Mouse (Mus musculus) MEL (cell line): ENCODE measurements around the gene Slc23a2.

Source experiments
- CTCF ChIP-seq, 3 experiments: IDR thresholded peaks in 2 of 3; conservative IDR thresholded peaks in 1 of 3; 2 replicates each; pipeline ENCODE4 v1.5.1; 2011 to 2012; ENCODE audit warnings: low read length in 3 of 3, low read depth in 2 of 3, mild to moderate bottlenecking in 2 of 3, improper control_type of control experiment in 1 of 3, inconsistent platforms in 1 of 3, mixed read lengths in 1 of 3, moderate library complexity in 1 of 3; ENCODE audit not compliant: control insufficient read depth in 1 of 3, insufficient read depth in 1 of 3, poor library complexity in 1 of 3, severe bottlenecking in 1 of 3
- ELF1 ChIP-seq: IDR thresholded peaks from 2 replicates; pipeline ENCODE4 v1.6.1; 2014; ENCODE audit warnings: low read depth, mild to moderate bottlenecking, inconsistent platforms, low read length, improper control_type of control experiment, moderate library complexity
- POLR2A ChIP-seq, 2 experiments: IDR thresholded peaks; 2 replicates each; pipeline ENCODE4 v1.6.1; 2011 to 2012; ENCODE audit warnings: low read length in 2 of 2, mild to moderate bottlenecking in 2 of 2, control low read depth in 1 of 2, improper control_type of control experiment in 1 of 2, low read depth in 1 of 2, moderate library complexity in 1 of 2; ENCODE audit not compliant: control insufficient read depth in 1 of 2, insufficient read depth in 1 of 2, poor library complexity in 1 of 2
- RCOR1 ChIP-seq: IDR thresholded peaks from 2 replicates; pipeline ENCODE4 v1.6.1; 2012; ENCODE audit warnings: low read depth, mild to moderate bottlenecking, inconsistent platforms, low read length, improper control_type of control experiment
- SIN3A ChIP-seq: IDR thresholded peaks from 2 replicates; pipeline ENCODE4 v1.6.1; 2012; ENCODE audit warnings: low read length, improper control_type of control experiment, inconsistent platforms
- USF1 ChIP-seq: IDR thresholded peaks from 2 replicates; pipeline ENCODE4 v1.6.1; 2014; ENCODE audit warnings: low read depth, mild to moderate bottlenecking, inconsistent platforms, low read length, improper control_type of control experiment, moderate library complexity
- ZC3H11A ChIP-seq: IDR thresholded peaks from 2 replicates; pipeline ENCODE4 v1.6.1; 2012; ENCODE audit warnings: low read depth, mild to moderate bottlenecking, inconsistent platforms, low read length, improper control_type of control experiment
- ZKSCAN1 ChIP-seq: IDR thresholded peaks from 2 replicates; pipeline ENCODE4 v1.6.1; 2012; ENCODE audit warnings: low read depth, mild to moderate bottlenecking, inconsistent platforms, low read length, improper control_type of control experiment, moderate library complexity
- ZNF384 ChIP-seq: IDR thresholded peaks from 2 replicates; pipeline ENCODE4 v1.6.1; 2012; ENCODE audit warnings: low read depth, mild to moderate bottlenecking, inconsistent platforms, low read length, improper control_type of control experiment

DNA sequence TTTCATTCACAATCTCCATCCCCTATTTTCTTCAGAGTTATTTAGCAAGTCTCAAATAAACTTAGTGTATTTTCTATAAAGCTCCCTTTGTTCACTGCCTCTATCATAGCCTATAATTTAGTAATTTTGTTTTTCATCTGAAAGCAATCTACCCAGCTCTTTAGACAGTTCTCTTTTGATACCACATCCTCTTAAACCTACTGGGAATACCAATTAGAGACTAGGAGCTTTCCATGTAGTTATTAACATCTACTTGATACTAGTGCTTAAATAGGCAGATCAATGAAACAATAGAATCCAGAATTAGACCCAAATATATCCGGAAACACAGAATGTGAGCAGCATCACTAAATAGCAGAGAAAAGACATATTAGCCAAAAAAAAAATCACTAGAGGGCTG, 128.9 kb downstream of the Slc23a2 start:
- TF ChIP-seq CTCF (IDR thresholded peaks at IDR 0.05 in 2 of 3, conservative IDR thresholded peaks at IDR 0.05 in 1 of 3; ENCODE audit: control insufficient read depth in 1 of 3, insufficient read depth in 1 of 3, low read depth in 2 of 3, low read length in 3 of 3, poor library complexity in 1 of 3, severe bottlenecking in 1 of 3): no peak
- no peak for TF ChIP-seq POLR2A (IDR thresholded peaks at IDR 0.05; ENCODE audit: control insufficient read depth in 1 of 2, insufficient read depth in 1 of 2, low read depth in 1 of 2, low read length in 2 of 2, poor library complexity in 1 of 2)
- no peak for TF ChIP-seq ZC3H11A
- no peak for TF ChIP-seq RCOR1
- TF ChIP-seq ZKSCAN1: no peak
- TF ChIP-seq SIN3A: no peak
- TF ChIP-seq ZNF384: no peak
- no peak for TF ChIP-seq ELF1
- TF ChIP-seq USF1: no peak
